Mouse (Mus musculus) lung, embryonic 16.5 days (tissue): ENCODE results near the gene Tgoln1. TPM values are rescaled to one million over a fixed set of nuclear protein-coding genes. Genes with fewer than 3 reads are reported as not detected.

Experiments used
- ATAC-seq: fragments of 200-750 bp; cut with Nextera tagmentation; 2 replicates; pipeline ENCODE4 v1.8.0; 2017; ENCODE audit warnings: low read depth, mild to moderate bottlenecking, moderate library complexity
- H3K27ac ChIP-seq: fragments of 300-500 bp; sonication (generic); 2 replicates; pipeline ENCODE4 v1.5.1; 2014; ENCODE audit warnings: mild to moderate bottlenecking, control low read depth, low read length
- H3K27me3 ChIP-seq: fragments of 300-500 bp; sonication (generic); 2 replicates; pipeline ENCODE4 v1.6.1; 2014; ENCODE audit warnings: low read depth, low read length, mixed read lengths; ENCODE audit not compliant: control insufficient read depth, insufficient read depth
- H3K36me3 ChIP-seq: fragments of 300-500 bp; sonication (generic); 2 replicates; pipeline ENCODE4 v1.6.1; 2014; ENCODE audit warnings: low read length; ENCODE audit not compliant: control insufficient read depth, insufficient read depth
- H3K4me1 ChIP-seq: fragments of 300-500 bp; sonication (generic); replicated peaks from 2 replicates; pipeline ENCODE4 v1.6.1; 2014; ENCODE audit warnings: low read length, mixed read lengths; ENCODE audit not compliant: control insufficient read depth, insufficient read depth
- H3K4me2 ChIP-seq: fragments of 300-500 bp; sonication (generic); 2 replicates; pipeline ENCODE4 v1.6.1; 2014; ENCODE audit warnings: low read depth, low read length, control low read depth
- H3K4me3 ChIP-seq: fragments of 300-500 bp; sonication (generic); 2 replicates; pipeline ENCODE4 v1.5.1; 2014; ENCODE audit warnings: mild to moderate bottlenecking, low read length, control low read depth
- H3K9ac ChIP-seq: fragments of 300-500 bp; sonication (generic); 2 replicates; pipeline ENCODE4 v1.6.1; 2014; ENCODE audit warnings: low read length, control low read depth
- H3K9me3 ChIP-seq: fragments of 300-500 bp; sonication (generic); 2 replicates; pipeline ENCODE4 v1.6.1; 2016; ENCODE audit warnings: low read length; ENCODE audit not compliant: control insufficient read depth
- WGBS: fragments of 180-500 bp; shearing (Covaris S2); extraction: QIAGEN DNeasy Blood & Tissue Kit; methylation state at CpG from one replicate; pipeline ENCODE4 v1.1.7; 2014; 5-methylcytosine and 5-hydroxymethylcytosine counted together
- polyA plus RNA-seq: library from polyadenylated mRNA; unstranded; fragments of >200 nt; fragmentation: Nextera tagmentation; extraction: Ambion mirVana; gene quantifications from 2 replicates; pipeline ENCODE4 v1.2.1, GENCODE M21; 2015

The Tgoln1 gene
- polyA plus RNA-seq, 1 experiment from 2014 or later = 45.6 TPM

- no peak overlapping the region for H3K9ac ChIP-seq
- no peaks in the 10 kb centered on the region for H3K36me3 ChIP-seq
- peak overlapping the region; percentile 82 for H3K27ac ChIP-seq
- H3K4me3 ChIP-seq = no peak overlapping the region
- 26% methylated on average over 7 of the region's 7 CpGs for WGBS
- peak overlapping the region; percentile 7; the same call in 1 of the 2 replicates for H3K4me2 ChIP-seq
- H3K4me1 ChIP-seq = peaks cover 44% of the 10 kb centered on the region
- no peaks in the 10 kb centered on the region for H3K27me3 ChIP-seq
- peak; percentile 68 for ATAC-seq
- H3K9me3 ChIP-seq = no peaks in the 10 kb centered on the region
Measured at GRCm38 (mm10) chr6:72653419-72653818, 36.6 kb upstream of the Tgoln1 start.

DNA sequence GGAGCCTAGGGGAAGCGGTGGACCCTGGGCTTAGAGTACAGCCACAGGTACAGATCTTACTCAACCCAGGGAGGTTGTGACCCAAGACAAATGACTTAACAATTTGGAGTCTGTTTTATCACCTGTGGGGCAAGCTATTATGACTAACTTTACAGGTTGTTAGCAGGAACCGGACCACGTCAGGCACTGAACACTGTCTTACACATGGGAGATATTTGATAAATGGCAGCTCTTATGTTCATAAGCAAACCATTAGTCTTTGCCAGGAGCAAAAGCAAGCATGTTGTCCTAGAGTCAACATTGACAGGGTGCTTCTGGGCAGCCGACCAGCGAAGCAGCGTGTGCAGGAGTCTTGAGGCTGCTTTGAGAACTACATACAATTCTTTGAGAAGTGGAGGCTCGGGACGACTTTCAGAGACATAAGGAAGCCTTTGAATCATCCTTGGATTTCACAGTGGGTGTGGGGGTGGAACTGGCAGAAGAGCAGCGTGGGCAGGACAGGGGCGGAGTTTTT is 33.6 kb upstream of the Tgoln1 start:
- Histone ChIP-seq H3K27ac (peak overlapping the region; percentile 61), H3K27me3 (no peaks in the 10 kb centered on the region), H3K9ac (peak overlapping the region; percentile 6; the same call in 1 of the 2 replicates), H3K4me3 (no peak overlapping the region), H3K36me3 (no peaks in the 10 kb centered on the region), H3K4me1 (peaks cover 33% of the 10 kb centered on the region), H3K9me3 (no peaks in the 10 kb centered on the region), H3K4me2 (no peak overlapping the region)
- peak; percentile 41 for ATAC-seq
- WGBS = 36% methylated on average over 10 of the region's 10 CpGs

GRCm38 (mm10) chr6:72648002-72648595 is 31.3 kb upstream of the Tgoln1 start:
- Histone ChIP-seq H3K9me3 (no peaks in the 10 kb centered on the region), H3K9ac (no peak overlapping the region), H3K4me3 (no peak overlapping the region), H3K27me3 (no peaks in the 10 kb centered on the region), H3K36me3 (no peaks in the 10 kb centered on the region), H3K4me1 (peaks cover 12% of the 10 kb centered on the region), H3K4me2 (no peak overlapping the region), H3K27ac (no peak overlapping the region)
- ATAC-seq = no peak
- WGBS = 68% methylated on average over 12 of the region's 12 CpGs

DNA sequence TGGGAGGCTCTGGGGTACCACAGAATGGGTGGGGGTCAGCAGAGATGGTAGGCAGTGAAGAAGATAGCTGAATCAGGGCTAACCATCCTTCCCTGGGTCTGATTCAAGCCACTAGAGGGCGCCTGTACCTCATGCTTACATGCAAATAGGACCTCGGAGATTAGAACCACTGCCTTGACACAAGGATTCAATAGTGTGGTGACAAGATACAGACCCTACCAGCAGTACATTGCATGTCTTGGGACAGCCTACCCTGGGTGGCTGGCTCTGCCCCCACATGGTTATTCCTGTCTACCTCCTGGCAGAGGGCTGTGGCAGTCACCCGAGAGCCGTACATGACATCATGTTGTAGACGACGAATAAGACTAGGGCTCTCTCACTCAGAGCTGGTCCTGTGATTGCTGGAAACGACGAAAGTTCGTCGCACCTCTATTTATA is 30.6 kb upstream of the Tgoln1 start:
- no peaks in the 10 kb centered on the region for H3K36me3 ChIP-seq
- peak; percentile 41 for ATAC-seq
- WGBS = 52% methylated on average over 10 of the region's 10 CpGs
- H3K9ac ChIP-seq = no peak overlapping the region
- H3K27ac ChIP-seq = no peak overlapping the region
- no peaks in the 10 kb centered on the region for H3K9me3 ChIP-seq
- H3K4me2 ChIP-seq = no peak overlapping the region
- no peak overlapping the region for H3K4me3 ChIP-seq
- H3K27me3 ChIP-seq = no peaks in the 10 kb centered on the region
- H3K4me1 ChIP-seq = peaks cover 12% of the 10 kb centered on the region

DNA sequence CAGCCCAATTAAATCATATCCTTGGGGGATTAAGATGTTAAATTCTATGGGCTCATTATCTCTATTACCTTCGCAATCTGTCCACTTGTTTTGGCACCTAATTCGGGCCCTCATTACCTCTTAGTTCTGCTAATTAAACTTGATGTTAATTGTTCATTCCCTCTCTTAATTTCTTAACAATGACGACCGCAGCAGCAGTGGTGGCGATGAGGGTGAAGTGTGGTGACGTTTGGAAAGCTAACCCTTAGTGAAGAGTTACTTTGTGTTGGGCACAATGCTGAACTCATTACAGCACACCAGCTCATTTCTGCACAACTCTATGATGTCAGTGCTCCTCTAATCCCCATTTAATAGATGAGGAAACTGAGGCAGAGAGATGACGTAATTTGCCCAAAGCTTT is 28.6 kb upstream of the Tgoln1 start:
- Histone ChIP-seq H3K27me3 (no peaks in the 10 kb centered on the region), H3K9me3 (no peaks in the 10 kb centered on the region), H3K4me2 (no peak overlapping the region), H3K4me1 (peaks cover 4% of the 10 kb centered on the region; the same call in 1 of the 2 replicates), H3K36me3 (no peaks in the 10 kb centered on the region), H3K9ac (no peak overlapping the region), H3K4me3 (no peak overlapping the region), H3K27ac (no peak overlapping the region)
- WGBS = 90% methylated on average over 7 of the region's 7 CpGs
- ATAC-seq = no peak

- no peak overlapping the region for H3K27ac ChIP-seq
- no peaks in the 10 kb centered on the region for H3K36me3 ChIP-seq
- WGBS = 78% methylated on average over 4 of the region's 4 CpGs
- ATAC-seq = no peak
- no peaks in the 10 kb centered on the region for H3K9me3 ChIP-seq
- no peak overlapping the region for H3K4me3 ChIP-seq
- H3K4me2 ChIP-seq = no peak overlapping the region
- no peaks in the 10 kb centered on the region for H3K4me1 ChIP-seq
- no peak overlapping the region for H3K9ac ChIP-seq
- no peaks in the 10 kb centered on the region for H3K27me3 ChIP-seq
Measured at GRCm38 (mm10) chr6:72644576-72644975, 27.8 kb upstream of the Tgoln1 start.

DNA sequence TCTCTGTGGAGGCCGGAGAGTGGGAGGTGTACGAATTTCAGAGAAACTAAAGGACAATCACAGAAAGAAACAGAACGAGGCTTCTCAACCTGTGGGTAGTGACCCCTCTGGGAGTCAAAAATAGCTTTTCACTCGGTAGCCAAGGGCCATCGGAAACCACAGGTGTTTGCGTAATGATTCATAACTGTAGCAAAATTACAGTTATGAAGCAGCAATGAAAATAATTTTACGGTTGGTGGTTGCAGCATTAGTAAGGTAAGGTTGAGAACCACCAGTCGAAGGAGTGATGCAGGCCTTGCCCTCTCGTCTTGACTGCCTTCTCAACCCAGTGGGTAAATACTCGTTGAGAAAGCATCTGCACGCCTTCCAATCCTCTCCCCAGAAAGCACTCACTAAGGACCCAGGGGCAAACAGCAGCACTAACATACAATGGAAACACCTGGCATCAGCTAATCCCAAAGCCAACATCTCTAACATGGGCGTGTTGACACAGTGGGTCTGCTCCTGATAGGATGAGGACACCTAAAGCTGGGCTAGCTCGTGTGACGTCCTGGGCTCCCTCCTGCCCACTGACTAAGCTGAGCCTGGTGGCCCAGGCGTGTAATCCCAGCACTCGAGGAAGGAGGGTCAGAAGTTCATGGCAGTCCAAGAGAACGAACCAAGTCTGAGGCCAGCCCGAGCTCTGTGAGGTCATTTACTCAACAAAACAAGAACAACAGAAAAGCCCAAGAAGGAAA is 24.6 kb upstream of the Tgoln1 start:
- H3K27ac ChIP-seq = 0 out of 2 replicates have a peak overlapping the region, but pooled peaks have one; percentile 35
- H3K9me3 ChIP-seq = no peaks in the 10 kb centered on the region
- WGBS = 55% methylated on average over 18 of the region's 18 CpGs
- peak; percentile 37 for ATAC-seq
- no peaks in the 10 kb centered on the region for H3K27me3 ChIP-seq
- H3K4me3 ChIP-seq = no peak overlapping the region
- H3K4me1 ChIP-seq = peaks cover 2% of the 10 kb centered on the region
- no peak overlapping the region for H3K9ac ChIP-seq
- H3K36me3 ChIP-seq = no peaks in the 10 kb centered on the region
- no peak overlapping the region for H3K4me2 ChIP-seq

DNA sequence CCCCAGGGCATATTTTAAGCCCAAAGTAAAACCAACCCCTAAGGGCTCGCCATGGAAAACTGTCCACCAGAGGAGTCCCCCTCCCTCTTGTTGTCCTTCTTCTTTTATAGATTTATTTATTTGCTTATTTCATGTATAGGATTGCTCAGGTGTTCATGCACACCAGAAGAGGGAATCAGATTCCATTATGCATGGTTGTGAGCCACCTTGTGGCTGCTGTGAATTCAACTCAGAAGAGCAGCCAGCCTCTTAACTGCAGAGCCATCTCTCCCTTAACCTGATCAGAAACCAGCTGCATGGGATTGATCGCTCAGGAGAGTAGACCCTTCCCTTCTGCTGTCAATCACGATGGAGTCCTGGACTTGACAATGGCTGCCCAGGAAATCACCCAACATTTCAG is 20.1 kb upstream of the Tgoln1 start:
- 76% methylated on average over 3 of the region's 3 CpGs for WGBS
- Histone ChIP-seq H3K27me3 (no peaks in the 10 kb centered on the region), H3K4me2 (no peak overlapping the region), H3K4me1 (peaks cover 5% of the 10 kb centered on the region), H3K36me3 (peaks cover 7% of the 10 kb centered on the region), H3K9ac (no peak overlapping the region), H3K9me3 (no peaks in the 10 kb centered on the region), H3K4me3 (no peak overlapping the region), H3K27ac (no peak overlapping the region)
- ATAC-seq = no peak

DNA sequence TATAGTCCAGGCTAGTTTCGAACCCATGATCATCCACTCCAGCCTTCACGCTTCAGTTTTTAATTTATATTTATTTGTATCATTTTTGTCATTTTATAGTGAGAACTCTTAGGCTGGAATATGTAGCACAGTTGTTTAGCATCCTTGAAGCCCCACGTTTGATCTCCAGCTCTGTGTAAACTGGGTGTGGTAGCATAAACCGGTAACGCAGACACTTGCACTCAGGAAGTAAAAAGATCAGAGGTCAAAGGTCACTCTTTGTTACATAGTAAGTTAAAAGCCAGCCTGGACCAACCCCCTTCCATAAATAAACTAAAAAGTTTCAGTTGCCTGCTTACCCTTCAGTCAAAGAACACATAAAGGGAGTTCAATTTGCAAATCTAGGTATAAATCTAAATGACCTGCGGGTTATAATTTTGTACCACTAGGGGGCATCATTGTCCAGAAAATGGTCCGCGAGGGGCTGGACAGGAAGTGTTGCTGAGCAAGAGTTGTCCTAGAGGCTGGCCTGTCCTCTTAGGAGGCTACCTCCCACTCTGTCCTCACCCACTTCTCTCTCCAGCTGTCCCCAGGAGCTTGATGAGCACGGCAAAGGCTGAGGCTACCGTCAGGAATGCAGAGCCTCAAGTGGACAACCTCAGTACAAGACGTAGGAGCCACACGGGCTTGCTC is 19.1 kb upstream of the Tgoln1 start:
- 30% methylated on average over 12 of the region's 12 CpGs for WGBS
- 0 out of 2 replicates have a peak overlapping the region, but pooled peaks have one; percentile 2 for H3K4me2 ChIP-seq
- H3K4me3 ChIP-seq = no peak overlapping the region
- H3K27me3 ChIP-seq = no peaks in the 10 kb centered on the region
- ATAC-seq = peak; percentile 86
- H3K9me3 ChIP-seq = no peaks in the 10 kb centered on the region
- no peak overlapping the region; the same call in 1 of the 2 replicates for H3K27ac ChIP-seq
- no peak overlapping the region for H3K9ac ChIP-seq
- H3K4me1 ChIP-seq = peaks cover 5% of the 10 kb centered on the region
- H3K36me3 ChIP-seq = peaks cover 15% of the 10 kb centered on the region
